Mouse (Mus musculus): ENCODE measurements at regions not wholly inside any gene's neighbourhood (a gene's known extent, or its start where the extent isn't known, plus 50 kb on each side); places are given as distances from the start of the nearest gene placed in this dataset.
A peak's percentile ranks its signal among the peaks of the same experiment; 100 is the strongest.
"Not testable (repeated sequence)": the region's sequence is repeated elsewhere in the genome, so short reads cannot be mapped to it uniquely, and the experiment has no call there.

- peak; percentile 2 for DNase-seq (ENCODE audit: extremely low spot score, low read depth, low spot score)
Observed at GRCm38 (mm10) chr4:69443956-69444355, 489.8 kb upstream of the Brinp1 start.

GRCm38 (mm10) chr4:69435390-69435789 is 481.2 kb upstream of the Brinp1 start:
- DNase-seq (ENCODE audit: extremely low spot score, low read depth, low spot score), result no peak

DNA sequence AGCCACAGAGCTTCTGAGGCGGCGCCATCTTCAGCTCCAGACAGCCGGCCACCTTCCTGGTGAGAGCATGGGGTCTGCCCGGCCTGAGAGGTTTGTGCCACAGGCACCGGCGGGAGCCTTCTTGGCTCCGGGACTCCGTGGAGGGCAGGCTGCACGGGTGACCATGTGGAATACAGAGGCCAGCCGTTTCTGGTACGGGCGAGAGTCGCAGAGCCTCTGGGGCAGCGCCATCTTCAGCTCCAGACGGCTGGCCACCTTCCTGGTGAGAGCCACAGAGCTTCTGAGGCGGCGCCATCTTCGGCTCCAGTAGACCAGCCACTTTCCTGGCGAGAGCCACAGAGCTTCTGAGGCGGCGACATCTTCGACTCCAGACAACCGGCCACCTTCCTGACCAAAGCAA is 456.2 kb upstream of the Brinp1 start:
- not testable (repeated sequence) for DNase-seq (ENCODE audit: extremely low spot score, low read depth, low spot score)

DNA sequence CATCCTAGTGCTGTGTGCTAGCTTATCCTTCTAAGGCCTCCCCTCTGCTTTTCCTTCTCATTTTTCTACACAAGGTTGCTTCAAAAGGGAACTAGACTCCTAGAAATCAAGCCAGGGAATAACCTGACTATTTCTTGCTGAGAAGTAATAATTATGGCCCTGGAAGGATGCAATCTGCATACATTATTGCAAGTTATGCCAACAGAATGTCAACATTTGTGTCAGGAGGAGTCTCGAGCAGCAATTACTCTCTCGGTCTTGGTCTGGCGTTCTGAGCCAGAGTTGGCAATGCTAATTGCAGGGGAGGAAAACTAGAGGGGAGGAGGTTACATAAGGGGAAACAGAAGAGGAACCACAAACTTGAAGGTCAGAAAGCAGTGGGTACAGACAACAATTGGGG is 441.3 kb upstream of the Brinp1 start:
- DNase-seq (ENCODE audit: extremely low spot score, low read depth, low spot score), result no peak

GRCm38 (mm10) chr4:69383318-69383717 is 429.1 kb upstream of the Brinp1 start:
- no peak for DNase-seq (ENCODE audit: extremely low spot score, low read depth, low spot score)

GRCm38 (mm10) chr4:69346979-69347465 is 392.8 kb upstream of the Brinp1 start:
- DNase-seq (ENCODE audit: extremely low spot score, low read depth, low spot score), result no peak

DNA sequence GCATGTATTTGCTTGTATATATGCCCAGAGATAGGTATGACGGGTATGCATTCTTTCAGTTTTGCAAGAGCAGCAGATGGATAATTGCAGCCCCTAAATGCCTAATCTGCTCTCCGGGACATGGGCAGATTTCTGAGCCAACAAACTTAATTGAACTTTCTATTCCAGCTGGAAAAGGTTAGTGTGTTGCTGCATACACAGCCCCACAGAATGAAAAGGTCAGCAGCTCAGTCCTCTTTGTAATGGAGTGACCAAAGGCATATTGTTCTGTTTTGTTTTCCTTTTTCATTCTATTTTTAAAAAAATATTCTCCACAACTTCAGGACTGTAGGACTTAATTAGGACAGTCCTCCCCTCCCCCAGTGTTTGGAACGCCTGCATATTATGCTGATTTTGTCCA is 373.4 kb upstream of the Brinp1 start:
- no peak for DNase-seq (ENCODE audit: extremely low spot score, low read depth, low spot score)

All from hindlimb bud, embryonic 11.5 days (tissue).